Mouse (Mus musculus) induced T-regulatory cell, adult 2 months (primary cell): Measurements from ENCODE around the gene Ribc2.

ENCODE experiments used
- DNase-seq: peaks from one replicate; pipeline ENCODE4 v3.0.0-alpha.2; 2012; ENCODE audit warnings: low read depth

The Ribc2 gene

DNA sequence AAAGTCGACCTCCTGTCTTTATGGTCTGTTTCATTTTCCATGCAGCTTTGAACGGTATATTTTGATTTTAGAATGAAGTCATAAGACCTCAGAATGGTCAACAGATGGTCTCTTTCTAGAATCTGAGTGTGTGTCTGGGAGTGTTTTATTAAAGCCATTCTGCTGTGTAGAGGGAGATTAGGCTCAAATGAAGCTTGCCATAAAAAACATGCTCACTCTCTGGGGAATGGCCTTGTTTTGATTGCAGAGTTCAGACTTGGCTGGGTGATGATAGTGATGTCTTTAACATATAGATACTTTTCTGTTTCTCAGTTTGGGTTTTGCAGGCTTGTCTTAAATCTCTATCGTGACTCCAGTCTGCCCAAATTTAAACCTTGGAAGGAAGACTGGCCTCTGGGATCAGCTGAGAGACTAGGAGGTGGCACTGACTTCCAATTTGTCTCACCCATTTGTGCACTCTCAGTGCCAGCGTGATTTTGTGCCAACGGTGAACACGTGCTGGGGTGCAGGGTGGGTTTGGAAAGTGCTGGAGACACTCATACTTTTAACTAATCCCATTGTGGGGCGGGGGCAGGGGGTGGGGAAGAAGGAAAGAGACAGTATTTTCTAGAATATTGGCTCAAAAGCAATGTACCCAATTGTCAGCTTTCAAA lies 47.8 kb downstream of the Ribc2 start:
- no peak for DNase-seq

GRCm38 (mm10) chr15:85180368-85180767 lies 48.5 kb downstream of the Ribc2 start:
- no peak for DNase-seq

- DNase-seq = no peak
Measured at GRCm38 (mm10) chr15:85182063-85182462, 50.2 kb downstream of the Ribc2 start.

DNA sequence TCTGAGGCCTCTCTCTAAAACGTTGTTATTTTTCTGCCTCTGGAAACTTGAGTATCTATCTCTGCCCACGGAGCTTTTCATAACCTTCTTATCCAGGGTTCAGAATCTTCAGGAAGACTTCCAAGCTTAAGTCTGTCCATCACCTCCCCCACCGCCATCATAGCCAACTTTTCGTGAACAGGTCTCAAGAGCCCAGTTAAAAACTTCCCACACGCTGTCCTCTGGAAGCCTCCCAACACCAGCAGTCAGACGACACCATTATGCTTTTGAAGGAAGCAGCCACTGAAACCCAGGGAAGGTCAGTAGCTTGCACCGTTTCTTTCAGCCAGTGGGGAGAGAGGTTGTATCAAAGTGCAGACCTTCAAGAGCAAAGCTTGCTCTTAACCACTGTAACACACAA lies 55.0 kb downstream of the Ribc2 start:
- no peak for DNase-seq

- no peak for DNase-seq
Measured at GRCm38 (mm10) chr15:85188167-85188778, 56.4 kb downstream of the Ribc2 start.
